Mouse (Mus musculus): ENCODE data around the gene Gtf2h3.
"Not testable (repeated sequence)": the region's sequence is repeated elsewhere in the genome, so short reads cannot be mapped to it uniquely, and the experiment has no call there.

The Gtf2h3 gene

DNA sequence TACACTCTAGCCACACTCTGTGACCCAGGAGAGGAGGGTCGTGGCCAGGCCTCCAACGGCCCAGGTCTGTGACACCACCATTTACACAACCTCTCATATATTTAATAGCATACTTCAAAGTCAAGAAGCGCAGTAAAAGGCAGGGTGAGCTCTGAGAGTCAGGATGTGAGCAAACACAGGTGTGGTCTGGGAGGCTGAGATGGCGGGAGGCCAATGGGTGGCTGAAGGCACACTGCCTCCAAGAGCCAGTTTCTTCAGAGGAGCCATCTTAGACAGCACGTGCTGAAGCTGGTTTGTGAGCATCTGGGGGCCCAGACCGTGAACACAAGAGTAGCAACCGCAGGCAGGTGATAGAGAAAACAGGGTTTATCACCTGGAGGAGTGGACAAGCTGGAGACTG lies 3.5 kb upstream of the Gtf2h3 start:
- DNase-seq: no peak

DNA sequence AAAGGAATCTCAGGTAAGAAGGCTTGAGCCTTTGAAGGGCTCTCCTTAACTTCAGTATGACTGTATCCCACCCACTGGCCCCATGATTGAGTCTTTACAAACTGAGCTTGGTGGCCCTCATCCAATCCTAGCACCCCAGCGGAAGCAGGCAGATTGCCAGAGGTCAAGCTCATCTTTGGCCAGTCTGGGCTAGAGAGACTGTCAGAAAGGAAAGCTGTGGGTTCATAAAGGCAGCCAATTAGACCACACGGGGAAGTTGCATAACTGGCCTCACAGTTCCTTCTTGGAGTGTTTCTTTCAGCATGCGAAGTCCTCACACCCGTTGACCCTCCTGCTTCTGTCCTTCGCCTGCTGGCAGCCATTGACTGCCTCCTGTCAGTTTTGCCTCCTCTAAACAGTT lies 3.6 kb downstream of the Gtf2h3 start:
- DNase-seq: no peak

DNA sequence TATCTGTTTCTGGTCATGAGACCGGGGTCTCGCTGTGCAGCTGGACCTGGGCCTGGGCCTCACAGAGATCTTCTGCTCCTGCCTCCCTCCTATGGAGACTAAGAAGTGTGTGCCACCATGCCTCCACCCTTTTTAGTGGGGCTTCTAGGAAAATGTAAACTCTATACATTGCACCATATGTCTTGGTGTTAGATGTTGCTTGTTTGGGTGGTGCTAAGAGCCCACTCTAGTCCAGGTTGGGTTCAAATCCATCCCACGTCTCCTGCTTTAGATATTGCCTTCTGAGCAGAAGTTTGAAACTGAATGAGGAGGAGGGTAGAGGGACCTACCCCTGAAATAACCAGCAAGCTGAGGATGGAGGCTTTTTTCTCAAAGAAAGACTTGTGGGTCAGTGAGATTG lies 13.8 kb downstream of the Gtf2h3 start:
- no peak for DNase-seq

DNA sequence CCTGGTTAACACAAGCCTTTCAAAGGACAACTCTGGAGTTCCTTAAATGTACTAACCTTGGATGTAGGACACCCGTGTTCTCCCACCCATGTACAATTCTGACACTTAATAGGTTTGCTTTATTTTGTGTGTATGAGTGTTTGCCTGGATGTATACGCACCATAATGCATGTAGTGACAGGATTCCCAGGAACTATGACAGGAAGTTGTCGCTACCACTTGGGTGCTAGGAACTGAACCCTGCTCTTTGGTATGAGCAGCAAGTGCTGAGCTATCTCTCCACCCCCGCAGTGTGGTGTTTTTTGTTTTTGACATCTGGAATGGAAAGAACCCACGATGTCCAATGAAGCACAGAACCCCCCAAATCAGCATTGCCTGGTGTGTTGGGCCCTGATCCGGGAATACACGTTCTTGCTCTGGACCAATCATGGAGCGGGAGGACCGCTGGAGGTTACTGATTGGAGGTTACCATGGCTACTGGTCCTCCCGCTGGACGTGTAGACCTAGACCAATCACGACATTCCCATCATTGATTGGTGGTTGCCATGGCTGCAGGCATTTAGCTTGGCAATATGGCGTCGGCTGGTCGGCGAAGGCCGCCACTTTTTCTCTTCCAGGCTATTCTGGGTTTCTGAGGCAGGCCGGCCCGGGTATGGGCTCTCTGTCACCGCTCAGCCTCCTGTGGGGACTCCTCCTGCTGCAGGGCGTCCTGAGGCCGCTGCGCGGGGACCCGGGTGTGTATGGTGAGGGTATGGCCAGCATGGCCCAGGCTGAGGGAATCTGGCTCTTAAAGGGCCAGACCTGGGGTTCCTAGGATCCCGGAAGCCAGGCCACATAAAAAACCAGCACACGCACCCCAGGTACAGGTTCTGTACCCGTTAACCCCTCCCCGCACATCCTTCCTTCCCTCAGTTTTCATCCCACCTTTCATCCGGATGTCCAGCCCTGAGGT lies 19.6 kb downstream of the Gtf2h3 start:
- DNase-seq: peak; percentile 99

DNA sequence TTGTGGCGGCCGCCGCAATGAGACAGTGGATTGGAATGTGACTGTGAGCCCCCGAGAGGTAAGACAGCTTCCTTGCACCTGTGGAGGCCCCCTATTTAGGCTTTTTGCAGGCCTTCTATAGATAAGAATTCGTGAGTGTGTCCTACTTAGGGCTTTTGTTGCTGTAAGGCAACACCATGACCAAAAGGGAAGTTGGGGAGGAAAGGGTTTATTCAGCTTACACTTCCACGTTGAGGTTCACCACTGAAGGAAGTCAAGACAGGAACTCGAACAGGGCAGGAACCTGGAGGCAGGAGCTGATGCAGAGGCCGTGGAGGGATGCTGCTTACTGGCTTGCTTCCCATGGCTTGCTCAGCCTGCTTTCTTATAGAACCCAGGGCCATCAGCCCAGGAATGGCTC lies 20.8 kb downstream of the Gtf2h3 start:
- DNase-seq: not testable (repeated sequence)

DNA sequence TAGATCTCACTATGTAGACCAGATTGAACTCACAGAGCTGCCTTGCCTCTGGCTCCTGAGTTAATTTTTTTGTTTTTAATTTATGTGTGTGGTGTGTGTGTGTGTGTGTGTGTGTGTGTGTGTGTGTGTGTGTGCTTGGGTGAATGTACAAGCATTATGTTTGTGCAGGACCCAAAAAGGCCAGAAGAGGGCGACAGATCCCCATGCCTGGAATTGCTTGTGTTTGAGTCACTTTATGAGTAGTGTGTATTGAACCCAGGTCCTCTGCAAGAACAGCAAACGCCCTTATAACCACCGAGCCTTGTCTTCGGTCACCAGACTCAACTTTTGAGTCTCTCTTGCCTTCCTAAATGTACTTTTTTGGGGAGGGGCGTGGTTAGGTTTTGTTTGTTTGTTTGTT lies 23.4 kb downstream of the Gtf2h3 start:
- DNase-seq: peak; percentile 83

DNA sequence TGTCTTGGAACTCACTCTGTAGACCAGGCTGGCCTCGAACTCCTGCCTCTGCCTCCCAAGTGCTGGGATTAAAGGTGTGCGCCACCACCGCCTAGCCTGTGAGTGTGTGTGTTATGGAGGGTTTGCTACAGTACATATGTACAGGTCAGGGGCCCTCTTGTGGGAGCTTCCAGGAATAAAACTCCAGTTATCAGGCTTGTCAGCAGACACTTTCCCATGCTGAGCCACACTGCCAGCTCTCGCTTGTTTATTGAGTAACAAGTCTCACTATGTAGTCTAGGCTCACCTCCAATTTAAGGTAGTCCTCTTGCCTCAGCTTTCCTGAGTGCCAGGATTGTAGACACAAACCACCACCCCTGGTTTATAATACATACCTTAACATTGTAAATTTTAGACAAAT lies 25.4 kb downstream of the Gtf2h3 start:
- DNase-seq: no peak

DNA sequence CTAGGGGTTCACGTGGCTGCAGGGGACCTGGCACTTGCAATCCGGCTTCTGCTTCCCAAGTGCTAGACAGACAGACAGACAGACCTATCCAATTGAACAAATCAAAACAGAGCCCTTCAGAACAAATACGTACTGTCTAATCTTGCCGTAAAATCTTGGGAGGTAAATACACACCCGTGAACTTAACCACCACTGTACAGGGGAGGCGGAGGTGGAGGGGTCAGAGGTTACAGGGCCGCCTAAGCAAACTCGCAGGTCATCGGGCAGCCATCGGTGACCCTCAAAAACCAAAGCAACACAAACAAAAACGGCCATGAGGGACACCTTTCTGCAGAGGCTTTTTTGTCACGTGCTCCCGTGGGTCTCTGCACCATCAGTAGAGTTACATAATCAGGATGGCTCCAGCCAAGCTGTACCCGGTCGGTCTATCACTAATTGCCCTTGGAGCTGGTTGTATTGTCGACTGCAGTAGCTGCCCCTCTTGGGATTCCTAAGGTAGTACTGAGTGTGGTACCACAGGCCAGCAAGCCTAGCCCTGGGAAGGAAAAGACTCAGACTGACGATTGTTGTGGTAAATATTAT lies 26.2 kb downstream of the Gtf2h3 start:
- no peak for DNase-seq

DNA sequence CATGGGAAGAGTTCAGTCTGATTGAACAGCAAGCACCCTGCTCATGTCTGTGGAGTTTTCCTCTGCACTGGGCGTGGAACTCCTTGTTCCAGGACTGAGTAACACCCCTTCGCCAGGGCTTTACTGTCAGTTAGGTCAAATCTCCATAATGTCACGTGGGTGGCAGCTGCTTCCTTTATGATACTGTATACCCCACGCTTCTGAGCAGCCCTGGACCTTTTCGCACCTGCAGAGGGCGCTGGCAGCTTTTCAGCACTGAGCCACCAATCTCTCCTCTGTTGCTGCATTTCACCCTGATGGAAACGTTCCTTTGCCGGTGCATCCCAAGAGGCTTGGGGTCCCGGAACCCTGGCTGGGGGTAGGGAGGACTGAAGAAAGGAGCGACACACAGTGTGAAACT lies 32.0 kb downstream of the Gtf2h3 start:
- peak; percentile 20 for DNase-seq

DNA sequence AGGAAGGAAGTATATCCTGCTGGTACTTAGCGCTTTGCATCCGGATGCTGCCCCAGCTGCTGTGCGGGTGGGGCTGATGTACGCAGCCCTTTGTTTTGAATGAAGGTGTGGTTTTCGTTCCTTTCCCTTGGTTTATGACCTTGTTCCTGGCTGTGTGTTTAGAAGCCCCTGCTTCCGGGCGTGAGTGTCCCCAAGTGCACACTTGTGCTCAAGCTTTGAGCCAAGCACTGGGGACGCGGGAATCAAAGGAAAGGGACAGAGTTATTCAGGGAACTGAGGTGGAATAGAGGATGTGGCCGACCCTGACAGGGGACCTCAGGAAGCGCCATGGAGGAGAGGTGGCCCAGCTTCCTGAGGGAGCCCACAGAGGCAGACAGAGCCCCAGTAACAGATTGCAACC lies 35.8 kb downstream of the Gtf2h3 start:
- no peak for DNase-seq

DNA sequence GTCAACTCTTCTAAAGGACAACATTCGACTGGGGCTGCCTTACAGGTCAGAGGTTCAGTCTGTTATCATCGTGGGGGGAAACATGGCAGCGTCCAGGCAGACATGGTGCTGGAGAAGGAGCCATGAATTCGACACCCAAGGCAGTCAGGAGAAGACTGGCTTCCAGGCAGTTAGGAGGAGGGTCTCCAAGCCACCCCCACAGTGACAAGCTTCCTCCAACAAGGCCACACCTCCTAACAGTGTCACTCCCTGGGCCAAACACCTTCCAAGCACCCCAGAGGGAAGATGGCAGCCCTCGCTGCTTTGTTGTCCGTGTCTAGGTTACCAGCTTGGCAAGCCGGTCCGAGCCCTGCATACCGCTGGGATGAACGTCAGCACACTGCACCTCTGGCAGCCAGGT lies 39.8 kb downstream of the Gtf2h3 start:
- DNase-seq: no peak

DNA sequence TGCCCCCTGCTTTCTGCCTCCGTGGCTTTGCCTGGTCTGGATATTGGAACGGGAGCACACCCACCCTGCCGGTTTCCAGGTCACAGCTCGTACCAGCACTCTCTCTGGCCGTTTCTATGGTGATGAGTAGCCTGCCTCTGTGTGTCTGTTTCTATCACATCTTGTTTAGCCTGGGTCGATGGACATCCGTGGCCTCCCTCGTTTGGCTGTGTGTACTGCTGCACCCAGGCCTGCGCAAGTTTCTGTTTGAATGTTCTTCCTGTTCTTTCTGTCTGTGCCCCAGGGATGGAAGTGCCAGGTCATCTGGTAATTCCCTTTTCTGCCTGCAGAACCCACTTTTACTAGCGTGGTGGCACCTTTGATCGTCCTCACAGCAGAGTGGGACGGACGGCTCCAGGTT lies 42.4 kb downstream of the Gtf2h3 start:
- peak; percentile 91 for DNase-seq

DNA sequence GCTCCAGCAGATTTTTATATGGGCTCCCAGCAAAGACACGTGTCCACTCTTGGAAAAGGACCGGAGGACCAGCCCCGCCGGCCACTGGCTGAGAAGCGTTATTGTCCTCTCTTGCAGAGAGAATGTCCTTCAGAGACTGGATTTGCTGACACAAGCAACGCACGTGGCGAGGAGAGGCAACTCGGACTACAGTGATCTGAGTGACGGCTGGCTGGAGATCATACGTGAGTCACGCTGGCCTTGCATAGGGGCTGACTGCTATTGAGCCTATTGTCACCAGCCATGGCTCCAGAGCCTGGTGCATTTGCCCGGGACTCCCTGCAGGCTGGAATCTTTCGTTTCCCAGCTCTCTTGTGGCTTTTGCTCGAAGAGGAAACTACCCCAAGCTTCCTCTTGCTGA lies 44.0 kb downstream of the Gtf2h3 start:
- DNase-seq: no peak

DNA sequence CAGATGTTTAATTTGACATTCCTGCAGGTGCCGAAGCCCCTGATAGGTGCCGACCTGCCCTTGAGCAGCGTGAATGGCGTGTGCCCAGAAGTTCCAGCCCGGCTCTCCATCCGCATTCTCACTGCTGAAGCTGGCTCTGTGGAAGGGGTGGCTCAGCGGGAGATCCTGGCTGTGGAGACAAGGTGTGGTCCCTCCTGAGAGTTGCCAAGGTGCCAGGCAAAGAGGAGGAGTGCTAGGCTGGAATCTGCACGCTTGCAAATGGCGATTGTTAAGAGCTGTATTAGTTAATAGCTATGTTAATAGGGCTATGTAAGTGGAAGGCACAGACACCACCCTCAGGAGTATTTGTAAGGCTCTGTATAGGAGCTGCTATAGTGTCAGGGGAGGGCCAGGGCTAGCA lies 45.4 kb downstream of the Gtf2h3 start:
- no peak for DNase-seq

DNA sequence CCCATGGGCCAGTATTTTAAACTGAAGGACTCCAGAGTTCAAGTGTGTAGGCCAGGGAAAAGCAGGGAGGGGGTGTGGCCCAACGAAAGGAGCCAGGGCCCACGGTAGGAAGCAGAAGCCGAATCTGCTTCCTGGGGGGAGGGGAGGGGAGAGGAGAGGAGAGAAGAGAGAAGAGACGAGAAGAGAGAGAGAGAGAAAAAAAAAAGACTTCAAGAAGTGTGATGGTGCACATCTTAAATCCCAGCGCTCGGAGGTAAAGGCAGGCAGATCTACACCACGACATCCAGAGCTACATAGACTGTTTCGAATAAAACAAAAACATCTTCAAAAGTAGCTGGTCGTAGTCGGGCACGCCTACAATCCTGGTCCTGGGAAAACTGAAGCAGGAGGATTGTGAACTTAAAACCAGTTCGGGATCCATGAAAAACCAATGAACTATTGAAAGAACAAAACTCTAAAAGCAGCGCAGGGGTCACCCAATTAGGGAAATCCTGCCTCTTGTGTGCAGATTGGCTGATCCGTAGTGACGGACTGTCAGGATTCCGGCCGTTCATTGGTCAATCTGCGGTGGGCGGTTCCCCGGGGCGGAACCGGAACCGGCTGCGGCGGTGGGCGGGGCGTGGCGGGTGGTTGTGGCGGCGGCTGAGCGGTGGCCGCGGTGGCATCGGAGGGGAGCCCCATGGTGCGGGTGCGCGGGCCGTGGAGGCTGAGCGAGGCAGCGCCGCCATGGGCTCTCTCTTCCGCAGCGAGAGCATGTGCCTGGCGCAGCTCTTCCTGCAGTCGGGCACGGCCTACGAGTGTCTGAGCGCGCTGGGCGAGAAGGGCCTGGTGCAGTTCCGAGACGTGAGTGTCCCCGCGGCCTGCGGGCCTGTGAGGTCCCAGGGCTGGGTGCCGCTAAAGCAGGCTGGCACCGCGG lies 49.8 kb downstream of the Gtf2h3 start, which contains the start of gene Atp6v0a2:
Gene Atp6v0a2 (plus strand): TSS at position 129 of the 916 bp plus-strand sequence.
- peak; percentile 94 for DNase-seq

DNA sequence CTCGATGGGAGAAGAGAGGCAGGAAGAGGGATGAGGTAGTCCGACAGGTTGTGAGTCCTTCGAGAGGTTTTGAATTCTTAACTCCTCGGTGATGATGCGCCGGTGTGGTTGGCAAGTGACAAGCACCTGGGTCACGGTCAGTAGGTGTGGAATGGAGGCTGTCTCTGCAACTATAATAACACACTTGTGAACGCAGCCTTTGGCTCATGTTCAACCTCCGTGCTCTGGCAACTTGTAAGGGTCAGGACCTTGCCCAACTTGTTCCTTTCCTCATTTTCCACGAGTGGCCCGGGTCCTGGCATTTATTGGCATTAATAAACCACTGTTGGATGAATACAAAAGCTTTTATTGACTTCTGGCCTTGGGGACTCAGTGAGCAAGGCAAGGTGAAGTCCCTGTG lies 50.7 kb downstream of the Gtf2h3 start:
- no peak for DNase-seq

DNA sequence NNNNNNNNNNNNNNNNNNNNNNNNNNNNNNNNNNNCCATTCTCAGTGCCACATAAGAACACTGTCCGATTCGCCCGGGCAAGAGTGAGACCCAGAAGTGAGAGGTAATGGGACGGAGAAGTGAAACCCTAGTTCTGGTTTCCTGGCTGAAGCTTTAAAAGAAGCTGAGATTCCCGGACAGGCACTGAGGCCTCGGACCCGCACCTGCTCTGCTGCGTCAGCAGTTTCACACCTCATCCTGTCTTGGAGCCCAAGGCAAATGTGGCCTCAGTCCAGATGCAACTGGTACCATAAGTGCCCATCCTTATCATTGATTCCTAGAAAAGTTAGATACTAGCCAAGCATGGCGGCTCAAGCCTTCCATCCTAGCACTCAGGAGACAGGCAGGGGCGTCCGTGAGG lies 52.7 kb downstream of the Gtf2h3 start:
- DNase-seq: no peak

DNA sequence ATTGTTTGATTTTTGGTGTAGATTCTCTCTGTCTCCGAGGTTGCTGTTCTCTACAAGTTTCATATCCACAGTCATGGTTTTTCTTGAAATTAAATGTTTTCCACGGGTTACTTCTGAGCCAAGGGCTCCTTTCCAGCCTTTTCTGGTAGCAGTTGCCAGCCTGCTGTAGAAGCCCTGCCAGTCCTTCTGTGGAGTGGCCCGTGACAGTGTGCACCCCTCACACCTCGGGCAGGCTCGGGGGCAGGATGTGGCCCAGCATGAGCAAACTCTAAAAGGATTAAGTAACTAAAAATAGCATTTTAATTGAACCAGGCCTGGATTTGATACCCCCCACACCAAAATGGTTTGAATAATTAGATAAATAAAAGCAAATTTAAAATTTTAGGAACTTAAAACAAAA lies 53.5 kb downstream of the Gtf2h3 start:
- DNase-seq: no peak

DNA sequence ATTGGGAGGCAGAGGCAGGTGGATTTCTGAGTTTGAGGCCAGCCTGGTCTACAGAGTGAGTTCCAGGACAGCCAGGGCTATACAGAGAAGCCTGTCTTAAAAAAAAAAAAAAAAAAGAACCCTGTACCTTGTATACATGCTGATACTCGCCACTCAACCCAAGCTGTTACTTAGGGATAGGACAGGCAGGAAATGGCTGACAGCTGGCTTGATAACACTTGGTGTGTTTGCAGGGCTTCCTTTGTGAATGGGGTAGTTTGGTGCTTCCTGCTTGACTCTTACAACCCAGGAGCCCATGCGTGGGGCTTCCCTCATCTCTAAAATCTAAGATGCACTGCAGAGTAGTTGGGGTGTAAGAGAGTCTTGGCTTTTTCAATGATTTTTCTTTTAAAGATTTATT lies 54.5 kb downstream of the Gtf2h3 start:
- no peak for DNase-seq

DNA sequence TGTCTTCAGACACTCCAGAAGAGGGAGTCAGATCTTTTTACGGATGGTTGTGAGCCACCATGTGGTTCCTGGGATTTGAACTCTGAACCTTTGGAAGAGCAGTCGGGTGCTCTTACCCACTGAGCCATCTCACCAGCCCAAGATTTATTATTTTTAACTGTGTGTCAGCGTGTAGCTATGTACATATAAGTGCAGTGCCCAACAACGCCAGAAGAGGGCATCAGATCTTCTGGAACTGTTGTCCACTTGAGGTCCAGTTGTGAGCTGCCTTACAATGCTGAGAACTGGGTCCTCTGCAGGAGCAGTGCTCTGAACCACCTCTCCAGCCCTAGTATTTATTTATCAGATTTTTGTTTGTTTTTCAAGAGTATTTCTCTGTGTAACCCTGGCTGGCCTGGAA lies 56.1 kb downstream of the Gtf2h3 start:
- DNase-seq: peak; percentile 56

DNA sequence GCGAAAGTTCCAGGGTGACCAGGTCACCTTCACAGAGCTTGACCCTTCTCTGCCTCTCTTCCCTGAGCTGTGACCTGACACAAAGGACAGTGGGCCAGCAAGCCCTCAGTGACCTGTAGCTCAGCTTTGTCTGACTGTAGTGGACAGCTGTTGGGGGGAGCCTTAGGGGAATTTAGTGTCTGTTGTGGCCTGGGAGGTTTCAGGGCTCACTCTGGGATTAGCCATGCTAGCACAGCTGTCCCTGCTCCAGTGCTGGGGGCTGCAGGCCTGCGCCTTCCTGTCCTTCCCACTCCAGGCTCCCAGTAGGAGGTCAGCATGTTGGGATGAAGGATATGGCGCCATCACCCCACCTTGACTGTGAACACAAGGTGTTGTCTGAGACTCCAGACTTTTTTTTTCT lies 57.2 kb downstream of the Gtf2h3 start:
- no peak for DNase-seq

DNA sequence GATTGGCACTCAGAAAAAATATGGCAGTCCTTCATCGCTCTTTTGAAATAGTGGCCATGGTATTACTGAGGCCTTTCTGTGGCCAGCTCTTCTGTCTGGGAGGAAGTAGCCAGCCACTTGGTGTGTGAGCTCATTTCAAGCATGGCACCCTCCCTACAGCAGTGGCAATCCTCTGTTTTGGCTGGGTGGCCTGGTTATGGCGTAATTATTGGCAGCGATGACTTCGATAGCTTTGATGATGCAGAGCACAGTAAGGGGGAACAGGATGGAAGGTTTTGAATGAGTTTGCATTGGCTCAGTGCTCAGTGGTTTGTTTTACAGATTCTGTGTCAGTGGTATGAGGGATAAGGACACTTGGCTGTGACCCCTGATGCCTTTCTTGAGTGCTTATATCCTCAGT lies 57.8 kb downstream of the Gtf2h3 start:
- no peak for DNase-seq

DNA sequence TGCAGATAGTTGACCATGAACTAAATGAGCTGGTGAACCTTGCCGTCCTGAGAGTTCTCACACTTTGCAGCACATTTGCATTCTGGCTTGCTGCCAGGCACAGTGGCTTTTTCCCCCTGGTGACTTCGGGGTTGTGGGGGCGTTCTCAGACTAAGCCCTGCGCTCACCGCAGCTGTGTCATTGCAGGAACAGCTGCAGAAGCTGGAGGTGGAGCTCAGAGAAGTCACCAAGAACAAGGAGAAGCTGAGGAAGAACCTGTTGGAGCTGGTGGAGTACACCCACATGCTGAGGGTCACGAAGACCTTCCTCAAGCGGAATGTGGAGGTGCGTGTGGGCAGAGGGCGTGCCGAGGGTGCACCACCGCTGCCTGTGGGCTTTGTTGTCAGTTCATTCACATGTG lies 58.4 kb downstream of the Gtf2h3 start:
- DNase-seq: no peak

All from retina, postnatal 1 day (tissue).